Mouse (Mus musculus) right cerebral cortex, postnatal 10 days (tissue): ENCODE measurements around the gene Stap1.
A peak's percentile ranks its signal among the peaks of the same experiment; 100 is the strongest.

ENCODE experiments used
- DNase-seq, 2 experiments: peaks; one replicate each; pipeline ENCODE4 v3.0.0; 2021; ENCODE audit warnings: low spot score in 2 of 2

Gene Stap1

DNA sequence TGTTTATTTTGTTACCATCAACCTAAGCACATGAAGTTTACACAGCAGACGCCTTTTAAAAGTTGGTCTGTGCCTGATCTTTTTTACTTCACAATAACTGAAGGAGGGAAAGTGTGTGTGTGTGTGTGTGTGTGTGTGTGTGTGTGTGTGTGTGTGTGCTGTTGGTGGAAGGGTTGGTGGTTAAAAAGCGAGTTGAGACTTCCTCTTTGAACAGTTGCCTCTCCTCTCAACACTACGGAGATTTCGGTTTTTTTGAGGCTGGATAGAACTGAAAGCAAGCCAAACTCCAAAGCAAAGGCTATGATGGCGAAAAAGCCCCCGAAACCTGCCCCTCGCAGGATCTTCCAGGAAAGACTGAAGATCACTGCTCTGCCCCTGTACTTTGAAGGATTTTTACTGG lies at the start of gene Stap1:
Gene Stap1, plus strand, starts transcription at position 209 of the 400 bp plus-strand sequence.
- no peak for DNase-seq

DNA sequence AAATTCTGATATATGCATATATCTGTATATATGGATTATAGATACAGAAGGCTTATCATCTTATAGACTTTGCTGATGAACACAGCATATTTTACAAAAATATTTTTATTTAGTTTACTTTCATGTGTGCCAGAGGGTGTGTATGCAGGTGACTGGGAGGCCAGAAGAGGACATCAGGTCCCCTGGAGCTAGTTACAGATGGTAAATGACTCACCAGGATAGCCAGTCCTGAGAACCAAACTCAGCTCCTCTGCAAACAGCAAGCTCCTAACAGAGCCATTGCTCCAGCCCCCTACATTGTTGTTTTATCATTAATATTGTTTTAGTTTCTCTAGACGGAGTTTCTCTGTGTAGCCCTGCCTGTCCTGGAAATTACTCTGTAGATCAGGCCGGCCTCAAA lies 41.7 kb upstream of the Stap1 start:
- no peak for DNase-seq

DNA sequence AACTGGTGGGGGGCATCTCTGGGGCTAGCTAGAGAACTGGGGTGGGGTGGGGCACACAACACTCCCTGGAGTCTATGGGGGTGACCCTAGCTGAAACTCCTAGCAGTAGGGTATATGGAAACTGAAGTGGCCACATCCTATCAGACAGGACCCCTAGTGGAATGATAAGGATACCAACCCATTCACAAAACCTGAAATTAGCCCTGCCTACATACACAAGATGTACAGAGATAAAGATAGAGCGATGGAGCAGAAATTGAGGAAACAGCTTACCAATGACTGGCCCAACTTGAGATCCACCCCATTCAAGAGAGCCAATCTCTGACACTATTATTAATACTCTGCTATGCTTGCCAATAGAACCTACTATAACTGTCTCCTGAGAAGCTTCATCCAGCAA lies 8.0 kb upstream of the Stap1 start:
- no peak for DNase-seq

DNA sequence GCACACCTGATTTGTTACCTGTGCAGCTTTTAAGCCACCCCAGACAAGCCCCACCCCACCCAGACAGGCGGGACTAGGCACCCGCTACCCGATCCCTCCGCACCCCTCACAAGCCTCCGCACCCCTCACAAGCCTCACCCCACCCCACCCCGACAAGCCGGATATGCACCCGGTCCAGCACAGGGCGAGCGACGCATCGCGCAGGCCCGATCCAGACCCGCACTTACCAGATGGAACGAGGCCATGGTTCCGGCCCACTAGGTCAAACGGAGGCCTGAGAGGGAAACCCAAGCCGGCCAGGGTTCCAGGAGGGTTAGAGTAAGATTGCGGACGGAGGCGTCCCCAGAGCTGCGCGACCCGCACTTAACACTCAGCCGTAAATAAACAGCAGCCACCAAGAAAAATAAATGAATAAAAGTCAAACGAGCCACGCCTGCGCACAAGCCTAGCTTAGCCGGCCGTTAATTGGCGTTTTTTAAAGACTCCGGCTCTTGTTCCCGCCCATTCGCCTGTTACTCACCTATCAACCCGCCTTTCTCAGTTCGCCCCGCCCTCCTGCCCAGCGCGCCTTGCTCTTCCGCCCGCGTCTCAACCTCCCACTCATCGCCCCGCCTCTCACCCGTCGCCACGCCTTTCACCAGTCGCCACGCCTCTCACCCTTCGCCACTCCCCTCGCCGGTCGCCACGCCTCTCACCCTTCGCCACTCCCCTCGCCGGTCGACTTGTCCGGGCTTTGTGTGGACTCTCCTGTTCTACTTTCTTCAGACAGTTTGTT lies 6.3 kb upstream of the Stap1 start, which contains the start of gene Cenpc1:
Gene Cenpc1, minus strand, starts transcription at position 483 of the 775 bp plus-strand sequence.
- DNase-seq = peak; percentile 97 to 98

DNA sequence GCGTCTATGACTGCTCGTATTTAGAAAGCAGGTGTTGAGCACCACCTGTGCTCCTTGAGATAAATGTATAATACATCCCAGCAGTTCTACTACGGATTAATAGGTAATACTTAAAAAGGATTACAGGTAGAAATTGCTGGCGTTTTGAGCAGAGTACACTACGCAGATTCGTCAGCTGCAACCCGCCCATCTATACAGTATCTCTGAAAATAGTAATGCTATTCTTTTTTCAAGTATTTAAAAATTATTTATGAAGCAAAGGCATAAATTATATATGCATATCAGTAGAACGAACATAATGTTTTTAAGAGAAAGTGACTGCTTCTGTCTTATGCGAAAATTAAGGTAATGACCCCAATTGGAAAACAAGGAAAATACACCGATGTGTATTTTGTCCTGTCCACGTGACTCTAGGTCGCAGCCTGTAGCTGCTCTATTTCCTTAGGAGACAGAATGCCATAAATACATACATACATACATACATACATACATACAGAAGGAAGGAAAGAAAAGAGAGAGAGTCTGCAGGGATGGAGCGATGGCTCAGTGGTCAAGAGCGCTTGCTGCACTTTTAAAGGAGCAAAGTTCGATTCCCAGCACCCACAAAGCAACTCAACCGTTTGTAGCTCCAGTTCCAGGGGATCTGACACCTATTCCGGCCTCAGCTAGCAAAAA lies 5.5 kb upstream of the Stap1 start:
- DNase-seq = no peak

DNA sequence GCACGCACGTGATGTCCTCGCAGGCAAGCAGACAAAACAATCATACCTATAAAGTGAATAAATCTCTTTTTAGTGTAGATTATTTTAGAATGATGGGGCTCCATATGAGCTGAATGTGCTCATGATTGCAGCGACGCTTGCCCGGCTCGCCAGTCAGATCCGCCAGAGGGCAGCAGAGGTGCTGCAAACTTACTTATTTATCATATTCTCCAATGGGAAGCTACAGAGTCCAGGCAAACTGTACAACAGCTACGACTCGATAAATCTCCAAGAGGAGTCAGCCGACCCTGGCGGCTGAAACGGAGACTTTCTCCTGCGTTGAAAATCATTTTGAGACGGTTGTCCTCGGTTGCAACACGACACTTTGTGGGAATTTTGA lies 5.0 kb upstream of the Stap1 start:
- DNase-seq = peak; percentile 92

DNA sequence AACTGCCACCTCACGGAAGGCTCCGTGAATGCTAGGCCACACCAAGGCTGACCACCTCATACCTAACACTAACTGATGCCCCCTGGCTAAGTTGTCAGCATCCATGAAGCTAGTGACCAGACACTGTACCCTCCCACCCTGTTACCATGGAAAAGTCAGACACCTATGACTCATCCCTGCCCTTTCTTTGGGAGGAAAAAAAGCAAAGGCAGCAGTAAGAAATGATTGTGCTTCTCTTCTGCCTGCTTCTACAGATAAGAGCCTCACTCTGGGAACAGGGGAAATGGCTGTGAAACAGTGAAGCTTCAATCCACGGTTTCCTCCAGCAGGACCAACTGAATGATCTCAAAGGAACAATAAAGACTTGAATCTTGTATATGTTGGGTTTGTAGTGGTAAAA lies 3.1 kb upstream of the Stap1 start:
- DNase-seq = no peak

DNA sequence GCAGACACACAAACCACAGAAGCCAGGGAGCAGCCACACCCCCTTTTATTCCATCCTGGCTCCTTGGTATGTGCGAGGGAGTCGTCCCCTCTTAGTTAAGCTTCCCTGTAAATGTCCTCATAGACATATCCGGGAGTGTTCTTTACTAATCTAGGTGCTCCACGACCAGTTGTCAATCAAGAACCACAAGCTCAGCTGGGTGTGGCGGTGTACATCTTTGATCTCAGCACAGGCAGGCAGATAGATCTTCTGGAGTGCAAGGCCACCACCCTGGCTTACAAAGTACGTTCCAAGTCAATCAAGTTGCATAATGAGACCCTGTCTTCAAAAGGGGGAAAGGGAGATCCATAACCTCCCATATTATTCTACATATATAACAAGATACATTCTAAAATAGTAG lies 2.4 kb upstream of the Stap1 start:
- no peak for DNase-seq

DNA sequence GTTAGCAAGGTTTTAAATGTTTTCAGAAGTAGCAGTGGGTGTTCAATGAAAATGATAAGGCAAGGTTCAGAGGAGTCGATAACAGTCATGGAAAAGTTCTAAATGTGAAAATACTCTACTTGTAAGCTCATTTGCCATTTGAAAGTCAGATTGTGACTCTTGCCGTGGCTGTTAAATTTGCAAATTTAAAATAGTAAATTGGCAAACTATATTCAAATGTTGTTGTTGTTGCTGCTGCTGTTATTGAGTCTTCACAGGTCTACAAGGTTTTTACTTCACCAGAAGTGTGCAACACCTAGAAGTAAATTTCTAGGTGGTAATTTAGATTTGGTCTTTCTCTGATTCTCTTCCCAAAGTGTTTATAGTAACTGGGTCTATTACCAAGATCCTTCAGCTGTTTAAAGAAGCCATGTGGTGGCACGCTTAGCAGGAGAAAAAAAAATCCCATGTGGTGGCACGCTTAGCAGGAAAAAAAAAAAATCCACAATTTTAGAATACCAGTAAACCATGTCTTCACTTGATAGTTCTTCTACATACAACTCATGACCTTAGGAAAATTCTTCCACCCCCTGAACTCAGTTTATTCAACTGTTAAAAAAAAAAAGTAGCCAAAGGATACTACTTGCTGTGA lies 1.3 kb downstream of the Stap1 start:
- DNase-seq = no peak

DNA sequence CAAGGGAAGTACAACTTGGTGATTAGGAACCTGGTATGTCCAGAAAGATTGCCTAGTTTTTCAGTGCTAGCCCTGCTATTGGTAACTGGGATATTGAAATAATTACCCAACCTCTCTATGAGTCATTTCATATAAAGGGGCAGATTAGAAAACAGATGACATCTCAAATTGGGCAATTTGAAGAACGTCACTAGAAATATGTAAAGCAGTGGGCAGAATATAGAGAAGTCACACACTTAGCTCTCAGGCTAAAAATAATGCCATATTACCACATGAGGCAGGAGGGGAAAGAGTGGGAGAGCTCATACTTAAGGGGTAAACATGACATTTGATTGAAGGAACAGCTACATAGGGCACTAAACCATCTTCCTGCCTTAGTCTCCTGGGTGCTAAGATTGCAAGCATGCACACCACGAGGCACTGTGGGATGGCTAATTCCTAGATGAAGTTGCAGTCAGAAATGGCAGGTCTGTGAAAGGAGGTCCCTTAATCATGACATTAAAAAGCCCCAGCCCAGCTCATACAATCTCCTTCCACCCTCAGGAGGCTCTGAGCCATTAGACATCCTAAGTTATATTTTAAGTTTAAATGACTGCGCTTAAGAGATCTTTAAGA lies 7.3 kb downstream of the Stap1 start:
- no peak for DNase-seq

DNA sequence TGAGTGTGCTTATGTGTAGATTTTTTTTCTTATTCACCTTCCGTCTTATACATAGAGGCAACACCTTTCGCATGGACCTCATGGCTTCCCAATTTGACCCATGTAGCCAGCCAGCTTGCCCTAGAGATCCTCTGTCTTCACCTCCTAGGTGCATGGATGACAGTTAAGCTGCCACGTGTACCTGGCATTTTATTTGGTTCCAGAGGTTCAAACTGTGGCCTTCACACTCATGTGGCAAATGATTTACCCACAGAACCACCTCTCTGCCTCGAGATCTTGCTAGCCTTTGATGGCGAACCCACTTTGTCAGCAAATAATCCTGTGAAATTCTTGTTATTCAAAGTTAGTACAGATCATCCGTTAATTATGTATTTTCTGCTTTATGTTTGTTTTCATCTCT lies 12.4 kb downstream of the Stap1 start:
- no peak for DNase-seq

DNA sequence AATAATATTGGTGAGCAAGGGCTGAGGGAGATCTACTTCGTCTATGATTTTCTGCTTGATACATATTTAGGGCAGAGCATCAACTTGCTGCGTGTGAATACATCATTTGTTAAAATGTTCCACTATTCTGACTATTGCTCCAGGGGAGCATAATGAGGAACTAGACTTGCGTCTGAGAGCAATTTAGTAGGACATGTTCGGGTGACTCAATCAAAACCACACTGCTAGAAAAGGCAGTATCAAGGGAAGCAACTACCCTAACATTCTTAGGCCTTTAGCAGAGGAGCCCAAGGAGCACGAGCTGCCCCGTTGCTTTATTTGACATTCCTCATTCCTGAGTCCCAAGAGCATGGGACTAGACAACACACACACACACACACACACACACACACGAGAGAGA lies 13.4 kb downstream of the Stap1 start:
- no peak for DNase-seq

DNA sequence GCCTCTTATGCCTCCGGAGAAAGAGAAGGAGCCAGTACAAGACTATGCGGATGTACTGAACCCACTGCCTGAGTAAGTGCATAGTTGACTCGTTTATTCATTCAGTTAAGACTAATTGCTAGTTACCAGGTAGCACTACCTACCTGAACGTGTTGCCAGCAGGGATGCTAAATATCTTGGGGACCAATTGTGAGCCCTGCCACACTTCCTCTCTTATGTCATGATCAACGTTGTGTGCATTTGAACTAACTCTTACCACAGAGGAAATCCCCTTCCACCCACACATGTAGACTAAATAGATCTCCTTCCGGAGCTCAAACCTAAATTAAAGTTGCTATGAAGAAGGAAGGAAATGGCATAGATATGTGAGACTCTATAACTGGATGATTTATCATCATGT lies 15.2 kb downstream of the Stap1 start:
- DNase-seq = no peak

DNA sequence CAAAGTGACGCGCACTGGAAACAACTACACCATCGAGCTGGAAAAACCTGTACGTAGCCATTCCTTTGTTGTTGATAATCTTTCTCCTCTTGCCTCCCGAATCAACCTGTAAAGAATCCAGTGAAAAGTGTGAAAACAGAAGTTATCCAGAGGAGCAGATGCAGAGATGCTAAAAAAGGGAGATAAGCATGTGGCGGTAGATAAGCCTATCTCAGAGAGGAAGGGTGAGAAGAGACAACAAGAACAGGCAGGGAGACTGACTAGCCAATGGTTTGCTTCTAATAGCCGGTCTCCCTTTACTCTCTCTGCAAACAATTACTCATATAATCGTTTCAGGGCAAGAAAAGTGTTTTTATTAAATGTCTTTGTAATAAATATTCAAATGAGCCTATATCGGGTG lies 23.2 kb downstream of the Stap1 start:
- DNase-seq = no peak

DNA sequence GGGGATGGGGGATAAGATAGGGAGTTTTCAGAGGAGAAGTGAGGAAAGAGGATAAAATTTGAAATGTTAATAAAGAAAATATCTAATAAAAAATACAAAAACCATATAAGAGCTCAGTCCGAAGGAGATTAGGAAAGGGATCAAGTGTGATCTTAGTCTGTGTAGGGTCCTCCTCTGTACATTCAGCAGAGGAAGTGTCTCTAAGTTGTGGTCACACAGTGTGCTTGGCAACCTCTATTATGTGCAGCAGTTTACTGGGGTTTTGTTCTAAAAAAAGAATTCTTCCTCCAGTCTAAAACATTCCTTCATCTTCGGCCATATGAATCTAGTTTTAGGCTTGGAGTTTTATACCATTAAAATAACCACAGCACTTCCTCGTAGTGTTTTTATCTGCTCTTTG lies 27.4 kb downstream of the Stap1 start:
- no peak for DNase-seq

DNA sequence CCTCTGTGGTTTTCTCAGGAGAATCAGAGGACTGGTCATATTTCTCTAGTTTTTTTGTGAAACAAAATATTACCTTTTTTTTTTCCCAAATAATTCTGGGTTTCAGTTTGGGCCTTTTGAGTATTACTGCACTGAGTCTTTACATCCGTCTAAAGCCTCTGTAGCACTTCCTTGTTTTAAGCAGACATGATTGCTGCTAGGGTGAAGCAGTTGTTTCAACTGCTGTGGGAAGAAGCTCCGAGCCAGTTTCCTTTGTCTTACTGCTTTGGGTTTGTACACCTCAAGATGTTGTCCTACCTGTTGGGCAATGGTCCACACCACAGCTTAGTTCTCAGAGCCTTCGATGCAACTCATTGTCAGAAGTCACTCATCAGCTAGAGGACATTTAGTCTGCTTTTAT lies 29.1 kb downstream of the Stap1 start:
- DNase-seq = no peak

DNA sequence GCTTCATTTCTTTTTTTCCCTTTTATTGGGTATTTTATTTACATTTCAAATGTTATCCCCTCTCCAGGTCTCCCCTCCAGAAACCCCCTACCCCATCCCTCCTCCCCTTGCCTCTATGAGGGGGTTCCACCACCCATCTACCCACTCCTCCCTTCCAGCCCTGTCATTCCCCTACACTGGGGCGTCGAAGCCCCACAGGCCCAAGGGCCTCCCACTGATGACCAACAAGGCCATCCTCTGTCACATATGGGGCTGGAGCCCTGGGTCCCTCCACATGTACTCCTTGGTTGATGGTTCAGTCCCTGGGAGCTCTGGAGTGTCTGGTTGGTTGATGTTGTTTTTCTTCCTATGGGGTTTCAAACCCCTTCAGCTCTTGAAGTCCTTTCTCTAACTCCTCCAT lies 30.6 kb downstream of the Stap1 start:
- DNase-seq = no peak

DNA sequence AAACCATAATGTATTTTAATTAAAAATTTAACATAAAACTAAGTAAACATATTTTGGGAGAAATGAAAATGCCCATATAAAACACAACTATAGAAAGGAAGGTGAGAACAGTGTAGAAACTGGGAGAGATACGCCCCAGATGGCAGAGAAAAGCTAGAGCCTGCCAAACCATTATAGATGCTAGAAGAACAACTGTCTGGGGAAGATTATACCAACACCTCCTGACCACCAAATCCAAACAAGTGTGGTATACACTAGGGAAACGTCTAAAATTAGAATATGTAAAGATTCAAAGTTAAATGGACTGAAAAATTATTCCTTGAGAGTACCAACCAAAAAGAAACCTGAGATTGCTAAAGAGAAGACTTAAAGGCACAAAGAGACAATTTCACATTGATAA lies 35.1 kb downstream of the Stap1 start:
- DNase-seq = no peak

DNA sequence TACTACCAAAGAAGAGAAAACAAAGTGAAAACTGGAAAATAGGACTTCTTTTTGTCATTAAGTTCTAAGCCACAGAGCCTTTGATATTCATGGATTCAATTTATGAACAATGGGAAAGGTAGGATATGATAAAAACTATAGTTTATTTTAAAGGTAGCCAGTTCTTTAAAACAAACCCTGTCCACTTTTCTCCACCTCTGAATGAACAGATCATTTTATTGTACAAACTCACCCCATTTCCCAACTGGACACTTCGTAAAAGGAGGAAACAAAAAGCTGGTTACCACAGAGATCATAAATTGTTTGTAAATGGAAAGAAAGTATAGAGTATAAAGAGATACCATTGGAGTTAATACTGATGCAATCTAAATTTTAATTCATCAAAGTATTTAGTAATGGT lies 39.5 kb downstream of the Stap1 start:
- no peak for DNase-seq

DNA sequence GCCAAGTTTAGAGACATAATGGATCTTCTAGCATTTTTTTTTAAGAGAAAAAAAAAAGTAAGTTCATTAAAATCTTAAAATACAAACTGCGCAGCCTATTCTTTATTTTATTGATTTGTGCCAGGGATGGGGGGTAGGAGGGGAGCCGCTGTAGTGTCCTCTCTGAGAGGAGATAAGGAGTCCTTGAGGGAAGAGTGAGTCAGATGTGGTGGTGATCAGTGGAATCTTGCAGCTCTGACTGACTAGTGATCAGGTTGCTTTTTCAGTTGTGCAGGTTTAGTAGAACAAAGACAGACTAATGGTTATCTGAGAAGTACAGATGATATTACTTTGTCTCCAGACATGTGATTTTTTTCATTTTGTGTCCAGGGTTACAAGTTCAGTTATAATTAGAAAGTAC lies 41.5 kb downstream of the Stap1 start:
- no peak for DNase-seq

DNA sequence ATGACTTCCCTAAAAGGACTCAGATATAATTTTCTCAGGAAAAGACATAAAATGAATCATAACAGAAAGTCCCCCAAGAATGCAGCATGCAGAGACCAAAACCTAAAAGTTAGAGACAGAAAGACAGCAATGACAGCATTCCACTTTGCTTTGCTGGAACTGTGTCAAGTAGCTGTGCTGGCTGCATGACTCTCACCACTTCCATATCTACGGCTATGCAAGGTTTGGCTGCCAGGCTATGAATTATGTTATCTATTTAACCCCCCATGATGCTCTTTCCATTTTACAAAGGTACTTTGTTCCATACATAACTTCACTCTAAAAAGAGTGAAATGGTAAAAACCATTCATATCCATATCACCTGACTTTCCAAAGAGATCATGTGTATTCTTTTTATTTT lies 42.5 kb downstream of the Stap1 start:
- DNase-seq = no peak

DNA sequence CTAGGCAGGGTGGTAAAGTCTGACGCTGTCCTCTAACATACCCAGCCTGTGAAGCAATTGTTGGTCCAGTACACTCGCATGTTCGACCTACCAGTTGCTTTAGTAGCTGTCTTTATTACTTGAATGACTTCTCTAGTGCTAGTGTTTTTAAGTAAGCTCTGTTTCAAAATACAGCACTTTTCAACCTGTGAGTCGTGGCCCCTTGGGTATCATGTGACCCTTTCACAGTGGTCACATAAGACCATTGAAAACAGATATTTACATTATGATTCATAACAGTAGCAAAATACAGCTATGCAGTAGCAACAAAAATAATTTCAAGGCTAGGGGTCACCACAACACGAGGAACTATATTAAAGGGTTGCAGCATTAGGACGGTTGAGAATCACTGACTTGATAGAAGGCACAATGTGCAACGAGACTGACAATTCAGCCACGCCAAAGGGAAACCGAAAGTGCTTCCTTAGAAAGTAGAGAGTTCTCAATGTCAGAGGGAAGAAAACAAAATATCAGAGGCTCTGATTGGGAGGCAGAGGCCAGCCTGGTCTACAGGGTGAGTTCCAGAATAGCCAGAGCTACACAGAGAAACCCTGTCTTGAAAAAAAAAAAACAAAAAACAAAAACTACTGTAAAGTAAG lies 47.0 kb downstream of the Stap1 start:
- DNase-seq = no peak
